Mouse (Mus musculus) adrenal gland, adult 2 months (tissue): Measurements from ENCODE around the gene Cyp4f15. TPM values are rescaled to one million over a fixed set of nuclear protein-coding genes. Genes with fewer than 3 reads are reported as not detected.
"Not testable (repeated sequence)": the region's sequence is repeated elsewhere in the genome, so short reads cannot be mapped to it uniquely, and the experiment has no call there.

Experiments
- DNase-seq: peaks from one replicate; pipeline ENCODE4 v3.0.0; 2021
- long read RNA-seq: library from polyadenylated mRNA; stranded (forward); transcript quantifications from one replicate; pipeline ENCODE4 v2.0.0, GENCODE M21; 2021
- polyA plus RNA-seq: library from polyadenylated mRNA; depleted of rRNA; stranded (reverse); fragments of >200 nt; gene quantifications from 2 replicates; pipeline ENCODE4 v1.2.3, GENCODE M21; 2012; rRNA removed
- total RNA-seq, 2 experiments: library from RNA; stranded (reverse); gene quantifications; 2 replicates each; pipeline ENCODE4 v1.2.3; 2021

Cyp4f15 gene
- 1 to 10 TPM; 1.5 to 2.0 TPM for total RNA-seq
- polyA plus RNA-seq: 0.17 and 0.35 TPM in 2 replicates
- long read RNA-seq, partial matches to known transcripts: 0 of 2 reads
- long read RNA-seq, other reads (novel, unspliced or antisense): 0 of 2 reads

DNA sequence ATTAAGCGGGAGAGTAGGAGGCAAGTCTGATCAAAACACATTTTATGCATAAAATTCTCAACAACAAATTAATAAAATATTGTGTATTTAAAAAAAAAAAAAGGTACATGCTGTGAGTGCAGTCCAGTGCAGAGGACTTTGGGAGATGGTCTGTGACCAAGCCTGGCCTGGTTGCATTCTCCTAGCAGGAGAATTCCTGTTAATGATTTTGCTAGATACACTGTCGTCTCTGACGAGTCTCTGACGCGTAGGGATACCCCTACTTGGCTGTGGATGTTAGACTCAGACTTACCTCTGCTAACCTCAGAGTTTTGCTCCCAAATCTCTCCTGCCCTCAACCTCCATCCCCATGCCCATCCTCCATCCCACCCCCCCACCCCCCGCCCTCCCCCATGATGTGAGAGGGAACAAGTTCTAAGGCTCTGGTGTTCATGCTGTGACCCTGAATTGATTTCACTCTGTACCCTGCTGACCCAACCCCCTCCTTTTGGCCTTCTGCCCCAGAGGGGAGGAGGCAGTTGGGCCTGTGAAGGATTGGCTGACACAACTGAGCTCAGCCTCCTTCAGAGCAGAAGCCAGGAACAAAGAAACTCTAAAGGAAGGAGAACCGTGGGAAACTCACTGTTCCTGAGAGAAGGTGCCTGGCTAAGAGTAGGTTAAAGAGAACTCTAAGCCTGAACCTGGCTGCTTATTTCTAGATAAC lies at the start of gene Cyp4f15:
Cyp4f15 (plus strand) TSS at position 580 of the 703 bp plus-strand sequence.
- peak; percentile 71 for DNase-seq

DNA sequence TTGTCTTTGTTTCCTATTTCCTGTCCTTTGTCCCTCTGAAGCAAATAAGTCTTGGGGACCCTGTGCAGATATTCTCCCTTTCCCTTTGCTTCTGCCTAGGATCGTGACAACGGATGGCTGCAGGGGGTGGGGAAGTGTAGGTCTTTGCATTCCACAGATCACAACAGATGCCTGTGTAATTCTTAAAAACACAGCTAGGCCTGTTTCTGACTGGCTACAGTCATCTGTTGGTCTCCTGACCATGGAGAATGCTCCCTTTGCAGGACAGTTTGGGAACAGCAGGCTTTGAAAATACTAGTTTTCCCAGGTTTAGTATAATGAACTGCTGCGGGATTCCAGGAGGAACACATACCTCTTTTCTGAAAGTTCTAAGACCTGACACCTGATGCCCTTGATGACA lies 49.1 kb upstream of the Cyp4f15 start:
- no peak for DNase-seq

GRCm38 (mm10) chr17:32637151-32637550 lies 48.3 kb upstream of the Cyp4f15 start:
- DNase-seq: no peak

DNA sequence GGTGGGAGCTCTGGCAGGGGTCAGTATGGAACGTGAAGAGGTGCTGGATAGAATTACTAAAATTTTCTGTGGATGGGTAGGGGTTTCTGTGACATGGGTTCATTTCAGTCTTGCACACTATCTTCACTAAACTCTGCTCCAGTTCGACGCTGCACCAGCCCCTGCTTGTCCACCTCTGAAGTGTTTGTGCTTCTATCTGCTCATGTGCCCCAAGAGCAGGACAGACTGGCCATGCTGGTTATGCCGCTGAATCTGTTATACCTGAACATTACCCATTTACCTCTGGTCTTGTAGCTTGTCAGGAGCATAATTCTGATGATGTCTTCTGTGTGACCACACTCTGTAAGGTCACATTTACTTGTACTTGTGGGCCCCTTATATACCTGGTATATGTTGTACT lies 38.8 kb upstream of the Cyp4f15 start:
- DNase-seq: no peak

GRCm38 (mm10) chr17:32653860-32654259 lies 31.6 kb upstream of the Cyp4f15 start:
- DNase-seq: no peak

GRCm38 (mm10) chr17:32657041-32657440 lies 28.4 kb upstream of the Cyp4f15 start:
- DNase-seq: no peak

DNA sequence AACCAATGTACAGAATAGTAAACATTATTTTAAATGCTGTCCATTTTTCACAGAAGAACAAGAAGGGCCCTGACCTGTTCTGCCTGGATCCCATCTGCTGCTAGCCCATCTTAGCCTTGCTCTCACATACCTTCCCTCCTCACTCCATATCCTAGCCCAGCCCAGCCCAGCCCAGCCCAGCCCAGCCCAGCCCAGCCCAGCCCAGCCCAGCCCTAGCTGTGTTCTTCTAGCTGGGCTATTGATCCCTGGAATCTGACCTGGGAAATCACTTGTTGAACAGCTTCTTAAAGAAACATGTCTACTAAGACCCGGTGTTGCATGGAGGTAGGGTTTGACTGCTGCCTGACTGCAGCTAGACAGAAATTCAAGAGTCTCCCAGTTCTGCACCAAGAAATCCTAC lies 27.2 kb upstream of the Cyp4f15 start:
- DNase-seq: no peak

DNA sequence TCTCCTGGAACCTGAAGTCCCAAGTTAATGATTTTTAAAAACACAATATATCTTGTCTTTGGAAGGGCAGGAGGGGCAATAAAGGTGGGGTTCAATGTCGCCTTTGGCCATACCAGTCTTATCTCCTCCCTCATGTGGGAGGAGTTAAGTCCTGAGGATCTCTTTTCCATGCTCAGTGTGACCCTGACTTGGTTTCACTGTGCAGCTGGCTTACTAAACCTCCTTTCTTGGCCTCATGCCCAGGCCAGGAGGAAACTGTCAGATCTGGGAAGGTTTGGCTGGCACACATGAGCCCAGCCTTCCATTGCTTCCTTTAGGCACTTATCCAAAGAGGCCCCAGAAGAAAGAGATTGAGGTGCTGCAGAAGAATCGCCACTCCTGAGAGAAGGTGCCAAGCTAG lies 26.7 kb upstream of the Cyp4f15 start, which contains the start of gene Cyp4f40:
Cyp4f40 (plus strand) TSS at position 189 of the 400 bp plus-strand sequence.
- peak; percentile 87 for DNase-seq

DNA sequence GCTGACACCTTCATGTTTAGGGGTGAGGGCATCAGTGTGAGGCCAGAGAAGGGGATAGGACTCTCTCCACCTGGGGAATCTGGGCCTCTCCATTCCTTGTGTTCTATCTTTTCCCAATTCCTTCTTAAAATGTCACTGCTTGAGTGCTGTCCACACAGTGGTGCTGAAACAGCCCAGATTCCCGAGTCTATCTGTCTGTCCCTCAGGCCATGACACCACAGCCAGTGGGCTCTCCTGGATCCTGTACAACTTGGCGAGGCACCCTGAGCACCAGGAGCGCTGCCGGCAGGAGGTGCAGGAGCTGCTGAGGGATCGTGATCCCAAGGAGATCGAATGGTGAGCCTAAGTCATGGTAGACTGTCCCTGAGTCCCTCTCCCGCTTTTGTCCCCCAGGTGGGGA lies 11.5 kb upstream of the Cyp4f15 start:
- no peak for DNase-seq

DNA sequence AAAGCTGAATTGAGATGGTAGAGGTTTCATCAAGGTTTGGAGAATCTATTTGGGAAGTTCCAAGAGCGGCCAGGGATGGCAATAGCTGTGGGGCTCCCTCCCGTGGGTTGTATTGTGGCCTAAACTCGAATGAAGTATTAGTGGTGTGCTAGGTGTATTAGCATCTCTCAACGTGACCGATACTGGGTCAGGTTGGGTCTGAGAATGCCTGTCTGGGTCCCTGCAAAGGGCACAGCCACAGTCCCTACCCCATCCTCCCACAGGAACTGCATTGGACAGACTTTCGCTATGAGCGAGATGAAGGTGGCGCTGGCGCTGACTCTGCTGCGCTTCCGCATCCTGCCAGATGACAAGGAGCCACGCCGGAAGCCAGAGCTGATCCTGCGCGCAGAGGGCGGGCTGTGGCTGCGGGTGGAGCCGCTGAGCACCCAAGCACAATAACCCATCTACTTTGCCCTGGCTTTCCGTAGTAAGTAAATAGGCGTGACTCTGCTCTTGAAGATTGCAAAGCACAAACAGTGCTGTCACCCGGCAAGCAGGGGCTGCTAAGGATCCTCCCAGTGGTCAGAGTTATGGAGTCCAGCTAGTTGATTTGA lies 9.3 kb upstream of the Cyp4f15 start:
- no peak for DNase-seq

DNA sequence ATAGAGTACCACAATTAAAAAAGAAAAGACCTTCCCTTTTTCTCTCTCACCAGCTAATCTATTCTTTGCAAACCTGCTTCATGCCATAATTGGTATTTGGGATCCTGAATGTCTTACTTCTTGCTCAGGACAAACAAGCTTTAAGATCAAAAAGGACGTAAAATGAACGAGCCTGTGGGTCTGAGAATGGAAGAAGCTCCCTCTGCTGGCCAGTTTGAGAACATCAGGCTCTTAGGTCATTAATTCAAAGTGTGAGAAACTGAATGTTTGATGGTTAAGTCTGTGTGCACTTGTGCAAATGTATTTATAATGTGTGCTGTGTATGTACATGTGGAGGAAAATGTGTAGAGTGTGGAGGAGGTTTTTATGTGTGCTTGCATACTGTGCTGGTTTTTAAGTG lies 5.0 kb upstream of the Cyp4f15 start:
- DNase-seq: peak; percentile 6

GRCm38 (mm10) chr17:32686722-32687121 lies 1.3 kb downstream of the Cyp4f15 start:
- peak; percentile 9 for DNase-seq

GRCm38 (mm10) chr17:32690959-32691358 lies 5.5 kb downstream of the Cyp4f15 start:
- no peak for DNase-seq

DNA sequence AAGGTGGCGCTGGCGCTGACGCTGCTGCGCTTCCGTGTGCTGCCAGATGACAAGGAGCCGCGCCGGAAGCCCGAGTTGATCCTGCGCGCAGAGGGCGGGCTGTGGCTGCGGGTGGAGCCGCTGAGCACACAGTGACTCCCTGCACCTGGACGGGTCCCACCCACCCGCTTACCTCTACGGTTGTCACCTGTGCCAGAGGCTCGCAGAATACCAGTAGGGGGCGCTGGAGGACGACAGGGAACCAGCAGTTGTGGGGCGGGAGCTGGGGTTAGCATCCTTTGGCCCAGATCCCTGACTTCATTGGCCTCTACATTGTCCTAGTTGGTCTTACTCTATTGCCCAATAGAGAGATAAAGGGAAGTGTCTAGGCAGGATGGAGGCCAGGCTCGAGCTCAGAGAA lies 17.4 kb downstream of the Cyp4f15 start:
- DNase-seq: no peak

DNA sequence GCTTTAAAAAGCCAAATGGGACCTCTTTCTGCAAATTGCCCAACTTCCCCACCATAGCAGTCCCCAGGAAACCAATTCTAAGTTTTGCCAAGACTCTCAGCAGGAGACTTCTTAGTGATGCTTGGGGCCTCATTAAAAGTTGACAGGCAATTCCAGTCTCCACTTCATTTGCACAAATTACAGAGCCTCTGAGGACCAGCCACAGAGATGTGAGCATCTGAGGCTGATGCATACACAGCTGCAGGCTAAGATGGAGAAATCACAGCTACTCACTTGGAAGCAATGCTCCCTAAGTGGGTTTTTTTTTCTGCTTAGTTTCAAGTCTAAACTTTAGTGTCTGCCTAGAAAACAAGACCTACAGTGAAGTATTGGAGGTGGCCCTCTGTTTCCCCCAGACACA lies 25.1 kb downstream of the Cyp4f15 start:
- DNase-seq: not testable (repeated sequence)

GRCm38 (mm10) chr17:32722151-32722550 lies 36.7 kb downstream of the Cyp4f15 start:
- DNase-seq: not testable (repeated sequence)

DNA sequence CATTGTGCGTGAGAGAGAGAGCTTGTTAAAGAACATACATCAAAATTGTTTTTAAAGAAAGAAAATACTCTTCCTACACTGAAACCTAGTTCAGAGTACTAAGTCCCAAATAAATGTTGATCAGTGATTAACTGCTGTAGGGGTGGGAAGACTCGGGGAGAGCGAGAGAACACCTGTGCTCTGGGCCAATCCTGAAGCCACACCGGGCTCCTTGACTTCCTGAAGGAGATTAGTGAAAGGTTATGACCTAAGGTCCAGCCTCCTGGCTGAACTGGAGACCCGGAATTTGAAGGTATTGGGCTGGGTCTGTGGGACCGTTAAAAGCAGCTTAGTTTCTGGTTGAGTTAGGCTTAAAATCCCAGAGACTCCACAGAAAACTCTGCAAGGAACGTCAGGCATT lies 37.3 kb downstream of the Cyp4f15 start:
- DNase-seq: no peak

GRCm38 (mm10) chr17:32726360-32726759 lies 40.9 kb downstream of the Cyp4f15 start:
- DNase-seq: not testable (repeated sequence)

- no peak for DNase-seq
Measured at GRCm38 (mm10) chr17:32729029-32729428, 43.6 kb downstream of the Cyp4f15 start.

- no peak for DNase-seq
Measured at GRCm38 (mm10) chr17:32738406-32738805, 53.0 kb downstream of the Cyp4f15 start.

- DNase-seq: no peak
Measured at GRCm38 (mm10) chr17:32741057-32741456, 55.6 kb downstream of the Cyp4f15 start.

DNA sequence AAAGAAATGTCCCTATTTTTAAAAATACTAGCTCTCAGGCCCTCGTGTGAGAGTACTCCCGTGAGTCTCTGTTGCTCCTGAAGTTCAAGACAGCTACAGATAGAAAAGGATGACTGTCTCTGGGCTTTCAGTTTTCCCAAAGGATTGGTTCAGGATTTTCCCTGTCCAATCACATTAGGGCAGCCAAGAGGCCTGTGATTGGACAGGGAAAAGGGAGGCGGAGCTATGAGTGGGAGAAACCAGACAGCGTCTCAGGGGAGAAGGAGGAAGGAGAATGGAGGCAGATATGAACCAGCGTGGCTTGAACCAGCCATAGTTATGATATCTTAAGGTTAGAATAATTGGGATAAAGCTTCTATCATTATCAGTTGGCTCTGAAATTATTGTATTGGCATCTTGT lies 65.2 kb downstream of the Cyp4f15 start:
- no peak for DNase-seq
